Mouse (Mus musculus) ovary, adult 2 months (tissue): Measurements from ENCODE around the gene Med7. TPM values are rescaled to one million over a fixed set of nuclear protein-coding genes. Genes with fewer than 3 reads are reported as not detected.

Experiments used
- polyA plus RNA-seq: library from polyadenylated mRNA; depleted of rRNA; stranded (reverse); fragments of >200 nt; gene quantifications from 2 replicates; pipeline ENCODE4 v1.2.3, GENCODE M21; 2012; rRNA removed

Gene Med7
- 18.6 and 49.5 TPM in 2 replicates for polyA plus RNA-seq

DNA sequence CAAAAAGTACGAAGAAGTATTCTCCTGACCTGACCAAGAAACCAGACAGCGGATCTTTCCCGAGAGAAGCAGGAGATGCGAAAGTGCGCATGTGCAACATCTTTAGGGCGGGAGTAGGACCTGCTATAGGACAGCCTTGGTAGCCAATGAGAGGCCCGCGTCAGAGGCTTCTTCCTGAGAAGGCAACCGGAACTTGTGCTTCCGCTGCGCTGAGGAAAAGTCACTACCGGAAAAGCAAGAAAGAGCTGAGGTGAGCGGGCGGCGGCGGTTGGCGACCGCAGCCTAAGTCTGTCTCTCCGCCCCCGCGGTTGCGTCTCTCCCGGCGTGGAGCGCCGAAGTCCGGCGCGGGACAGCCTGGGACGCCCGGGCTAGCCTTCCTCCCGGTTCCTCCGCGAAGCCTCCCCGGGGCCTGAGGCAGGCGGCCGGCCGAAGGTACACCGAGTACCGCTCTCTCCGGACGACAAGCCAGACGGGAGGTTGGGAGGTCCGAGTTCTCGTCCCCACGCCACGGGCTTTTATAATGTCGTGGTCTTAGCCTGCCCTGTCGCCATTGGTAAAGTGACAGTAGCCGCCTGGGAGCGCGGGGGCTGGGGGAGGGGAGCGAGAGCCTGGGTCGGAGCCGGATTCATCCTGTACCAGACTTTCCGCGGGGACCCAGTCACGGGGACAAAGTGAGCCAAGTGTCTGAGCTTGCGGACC, at the start of gene Med7:
Gene Med7, plus strand, starts transcription at position 166 of the 699 bp plus-strand sequence.

DNA sequence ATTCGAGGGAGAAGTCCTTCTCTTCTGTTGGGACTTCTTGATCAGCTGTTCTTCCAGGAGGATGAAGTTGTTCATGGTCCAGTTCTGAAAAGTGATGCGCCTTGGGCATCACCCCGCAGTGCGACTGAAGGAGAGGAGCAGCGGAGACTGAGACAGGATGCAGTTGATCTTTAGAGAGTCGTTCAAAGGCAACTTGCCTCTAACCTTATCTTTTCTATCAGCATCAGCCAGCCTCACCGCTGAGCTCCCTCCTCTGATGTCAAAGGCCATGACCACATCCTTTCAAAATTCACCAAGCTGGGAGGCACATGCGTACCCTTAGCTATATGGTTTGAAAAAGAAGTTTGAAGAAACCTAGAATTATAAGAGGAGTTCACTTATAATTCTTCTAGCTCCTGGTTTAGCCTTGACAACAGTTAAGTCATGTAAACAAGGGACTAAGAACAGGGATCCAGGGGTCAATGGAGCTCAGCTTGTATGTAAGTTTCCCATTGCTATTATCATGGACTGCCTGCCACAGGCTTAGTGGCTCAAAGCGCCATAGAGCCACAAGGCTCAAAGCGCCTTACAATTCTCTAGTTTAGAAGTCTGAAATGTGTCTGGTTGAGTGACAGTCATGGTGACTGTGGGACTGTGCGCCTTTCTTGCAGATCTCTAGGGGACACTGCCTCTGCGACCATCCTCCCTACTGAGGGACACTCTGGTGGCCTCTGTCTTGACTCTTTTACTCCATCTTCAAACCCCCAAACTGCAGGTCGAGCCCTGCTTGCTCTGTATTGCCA, 47.2 kb upstream of the Med7 start, which contains the start of gene Itk:
Gene Itk, minus strand, starts transcription at position 180 of the 782 bp plus-strand sequence.

DNA sequence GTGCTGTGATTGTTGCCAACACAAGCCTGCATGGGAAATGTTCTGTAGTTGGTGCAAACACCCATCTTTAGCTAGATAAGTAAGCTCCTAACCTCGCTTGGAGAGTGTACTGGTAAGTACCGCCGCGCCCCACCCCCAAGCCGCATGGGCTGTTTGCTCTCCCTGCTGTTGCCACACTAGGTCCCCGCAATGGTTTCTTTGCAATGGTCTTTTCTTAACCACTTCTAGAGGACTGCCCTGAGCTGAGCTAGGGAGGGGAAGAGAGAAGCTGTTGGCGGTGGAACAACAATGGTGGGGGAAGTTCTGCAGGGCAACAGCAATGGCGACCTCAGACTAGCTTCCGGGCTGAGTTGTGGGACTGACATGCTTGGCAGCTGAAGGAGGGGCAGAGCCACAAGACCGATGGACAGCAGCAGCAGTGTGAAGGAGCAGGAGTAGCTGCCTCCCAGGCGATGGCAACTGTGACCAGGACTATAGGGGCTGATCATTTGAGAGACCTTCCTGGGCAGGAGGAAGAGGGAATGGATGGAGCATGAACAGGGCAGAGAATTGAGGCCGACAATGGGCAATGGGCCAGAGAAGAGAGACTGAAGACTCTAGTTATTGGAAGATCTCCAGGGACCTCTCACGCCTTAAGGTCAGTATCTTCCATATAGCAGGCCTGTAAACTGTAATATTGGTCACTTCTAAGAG, 40.4 kb upstream of the Med7 start, which contains the start of gene Fam71b:
Gene Fam71b, plus strand, starts transcription at position 393 of the 693 bp plus-strand sequence.

DNA sequence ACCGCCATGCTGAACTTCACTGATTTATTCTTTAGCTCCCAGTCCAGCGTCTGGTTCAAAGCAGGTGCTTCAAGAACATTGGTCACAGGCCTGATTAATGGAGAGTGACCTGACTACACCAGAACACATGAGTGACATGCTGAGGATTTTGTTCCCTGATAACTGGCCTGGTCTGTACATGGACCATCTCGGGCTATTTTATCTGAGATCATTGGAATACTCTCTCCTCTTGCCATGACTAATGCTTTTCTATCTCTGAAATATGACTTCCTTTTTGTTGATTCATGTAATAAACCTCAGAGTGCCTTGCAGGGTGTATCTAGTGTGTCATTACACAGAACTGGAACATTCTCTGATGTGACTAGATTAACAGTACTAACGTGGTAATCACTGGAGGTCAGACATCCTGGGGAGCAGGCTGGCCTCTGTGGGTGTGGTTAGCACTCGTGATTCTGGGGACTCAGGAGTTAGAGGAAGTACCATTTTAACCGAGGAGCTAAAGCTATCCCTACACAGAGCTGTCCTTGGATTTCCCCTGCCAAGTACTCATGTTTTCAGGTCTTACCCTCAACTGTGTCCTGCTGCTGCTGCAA, 17.8 kb downstream of the Med7 start, which contains the start of gene Havcr2:
Gene Havcr2, plus strand, starts transcription at position 483 of the 593 bp plus-strand sequence.

Other genes starting within 250 kb of the Med7 start
- not detected in 2 replicates for gene Fndc9, start 201.4 kb upstream of the Med7 start, polyA plus RNA-seq
- gene Cyfip2, start 124.1 kb upstream of the Med7 start, polyA plus RNA-seq = 16.5 and 22.5 TPM in 2 replicates
- gene Itk, start 47.4 kb upstream of the Med7 start, polyA plus RNA-seq = 0.16 and 0.22 TPM in 2 replicates
- gene Fam71b, start 40.4 kb upstream of the Med7 start, polyA plus RNA-seq = 0.09 and 0.17 TPM in 2 replicates
- 0.15 and 0.17 TPM in 2 replicates for gene Havcr2, start 18.0 kb downstream of the Med7 start, polyA plus RNA-seq
- gene Gm12169, start 87.3 kb downstream of the Med7 start, polyA plus RNA-seq = not detected in 2 replicates
- gene BC053393, start 134.6 kb downstream of the Med7 start, polyA plus RNA-seq = not detected in 2 replicates
- not detected in 2 replicates for gene Dppa1, start 192.3 kb downstream of the Med7 start, polyA plus RNA-seq